Mouse (Mus musculus): ENCODE data around the gene C2cd4a.

DNA sequence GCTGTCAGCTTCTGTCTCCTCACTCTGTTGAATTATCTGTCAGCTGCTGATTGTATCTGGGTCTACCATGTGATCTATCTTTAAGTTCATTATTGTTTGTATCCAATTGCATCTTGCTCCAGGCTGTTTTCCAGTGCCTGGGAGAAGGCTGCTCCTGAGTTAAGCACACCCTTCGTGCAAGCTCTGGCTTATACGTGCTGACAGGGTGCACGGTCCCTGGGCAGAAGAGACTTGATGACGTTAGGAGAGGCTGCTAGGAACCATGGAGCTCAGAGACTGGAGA is 13.5 kb downstream of the C2cd4a start:
- TF ChIP-seq CTCF (IDR thresholded peaks at IDR 0.05; ENCODE audit: low read depth) (no peak), EP300 (IDR thresholded peaks at IDR 0.05; ENCODE audit: low read depth) (no peak)

Measured in liver, embryonic 14.5 days (tissue).